Mouse (Mus musculus) urinary bladder, postnatal 25 days (tissue): Measurements from ENCODE around the gene Slc36a3.
"Not testable (repeated sequence)": the region's sequence is repeated elsewhere in the genome, so short reads cannot be mapped to it uniquely, and the experiment has no call there.

Source experiments
- DNase-seq: peaks from one replicate; pipeline ENCODE4 v3.0.0; 2022; ENCODE audit warnings: low spot score

Slc36a3 gene

GRCm38 (mm10) chr11:55106636-55107035 is 44.9 kb downstream of the Slc36a3 start:
- no peak for DNase-seq

GRCm38 (mm10) chr11:55105389-55105788 is 46.1 kb downstream of the Slc36a3 start:
- no peak for DNase-seq

GRCm38 (mm10) chr11:55103229-55103628 is 48.3 kb downstream of the Slc36a3 start:
- no peak for DNase-seq

GRCm38 (mm10) chr11:55102015-55102414 is 49.5 kb downstream of the Slc36a3 start:
- no peak for DNase-seq

GRCm38 (mm10) chr11:55099868-55100267 is 51.6 kb downstream of the Slc36a3 start:
- DNase-seq, result no peak

GRCm38 (mm10) chr11:55099019-55099771 is 52.3 kb downstream of the Slc36a3 start:
- no peak for DNase-seq

GRCm38 (mm10) chr11:55098189-55098915 is 53.2 kb downstream of the Slc36a3 start:
- no peak for DNase-seq

- DNase-seq, result peak; percentile 87
These were observed 53.9 kb downstream of the Slc36a3 start, which contains the start of gene Gm2a for GRCm38 (mm10) chr11:55097463-55098188. Gene Gm2a, plus strand, starts transcription at chr11:55098115.

GRCm38 (mm10) chr11:55096731-55097462 is 54.6 kb downstream of the Slc36a3 start:
- no peak for DNase-seq

- DNase-seq, result not testable (repeated sequence)
These were observed 55.2 kb downstream of the Slc36a3 start for GRCm38 (mm10) chr11:55096296-55096695.

GRCm38 (mm10) chr11:55093096-55093495 is 58.4 kb downstream of the Slc36a3 start:
- DNase-seq, result no peak

GRCm38 (mm10) chr11:55089892-55090291 is 61.6 kb downstream of the Slc36a3 start:
- DNase-seq, result no peak

GRCm38 (mm10) chr11:55087006-55087405 is 64.5 kb downstream of the Slc36a3 start:
- peak; percentile 74 for DNase-seq

GRCm38 (mm10) chr11:55085396-55085795 is 66.1 kb downstream of the Slc36a3 start:
- no peak for DNase-seq

- DNase-seq, result no peak
These were observed 66.9 kb downstream of the Slc36a3 start for GRCm38 (mm10) chr11:55084629-55085028.

GRCm38 (mm10) chr11:55081206-55081605 is 70.3 kb downstream of the Slc36a3 start:
- no peak for DNase-seq

GRCm38 (mm10) chr11:55079180-55079579 is 72.3 kb downstream of the Slc36a3 start:
- no peak for DNase-seq

GRCm38 (mm10) chr11:55078502-55078901 is 73.0 kb downstream of the Slc36a3 start:
- DNase-seq, result no peak

GRCm38 (mm10) chr11:55077331-55078231 is 73.9 kb downstream of the Slc36a3 start, which contains the start of gene Ccdc69:
Gene Ccdc69, minus strand, starts transcription at chr11:55078131.
- DNase-seq, result peak; percentile 52

GRCm38 (mm10) chr11:55076234-55076633 is 75.3 kb downstream of the Slc36a3 start:
- no peak for DNase-seq

GRCm38 (mm10) chr11:55075602-55076001 is 75.9 kb downstream of the Slc36a3 start:
- DNase-seq, result no peak
